Comparison of ENCODE assay signal across 8 mouse cellular contexts in genomic region chr6:113038735-113039058, GRCm38 (mm10). TPM values are rescaled to one million over a fixed set of nuclear protein-coding genes. Genes with fewer than 3 reads are reported as not detected.
DNase-seq lines count a peak whose midpoint lies in the region; ATAC-seq and TF ChIP-seq lines count a peak whose summit lies in the region.

No protein-coding gene starts in this region.

- H3K4me1 ChIP-seq in E14TG2a.4 (replicated peaks; ENCODE audit: low read depth, low read length), result peaks cover 28% of the 10 kb centered on the region
- H3K4me1 ChIP-seq in hindbrain, embryonic 12.5 days, result peaks cover 9% of the 10 kb centered on the region
- H3K4me1 ChIP-seq in liver, embryonic 16.5 days (ENCODE audit: control insufficient read depth, low read depth, low read length), result peaks cover 16% of the 10 kb centered on the region

- H3K4me3 ChIP-seq in E14TG2a.4 (replicated peaks; ENCODE audit: low read length), result peak overlapping the region; percentile 50; the same call in 1 of the 2 replicates
- no peak overlapping the region for H3K4me3 ChIP-seq in hindbrain, embryonic 12.5 days
- peak overlapping the region; percentile 16; the same call in 1 of the 2 replicates for H3K4me3 ChIP-seq in liver, embryonic 16.5 days (ENCODE audit: low read depth, low read length)

- no peaks in the 10 kb centered on the region for H3K27me3 ChIP-seq in E14TG2a.4 (ENCODE audit: insufficient read depth, low read length)
- no peaks in the 10 kb centered on the region for H3K27me3 ChIP-seq in hindbrain, embryonic 12.5 days
- no peaks in the 10 kb centered on the region for H3K27me3 ChIP-seq in liver, embryonic 16.5 days (ENCODE audit: control insufficient read depth, insufficient read depth, low read depth, low read length)

- no peak overlapping the region for H3K27ac ChIP-seq in hindbrain, embryonic 12.5 days
- peak overlapping the region; percentile 62 for H3K27ac ChIP-seq in liver, embryonic 16.5 days (ENCODE audit: low read length)

- peak; percentile 84 for DNase-seq in heart, adult 11 months
- no peak for DNase-seq in heart, postnatal 10 days
- no peak for DNase-seq in cerebellum, adult 11-12 months
- no peak for DNase-seq in urinary bladder, postnatal 36 days (ENCODE audit: low spot score in 2 of 2)
- DNase-seq in thymus, postnatal 36 days, result no peak

- H3K9me3 ChIP-seq in E14TG2a.4 (ENCODE audit: low read length), result peaks cover 13% of the 10 kb centered on the region; the same call in 1 of the 2 replicates
- no peaks in the 10 kb centered on the region for H3K9me3 ChIP-seq in hindbrain, embryonic 12.5 days (replicated peaks)
- H3K9me3 ChIP-seq in liver, embryonic 16.5 days (replicated peaks; ENCODE audit: control insufficient read depth, low read length), result no peaks in the 10 kb centered on the region

- 45% methylated on average over 5 of the region's 5 CpGs for WGBS in hindbrain, embryonic 12.5 days
- 53% methylated on average over 5 of the region's 5 CpGs for WGBS in liver, embryonic 16.5 days (ENCODE audit: insufficient replicate concordance)

- H3K4me2 ChIP-seq in hindbrain, embryonic 12.5 days (replicated peaks), result peak overlapping the region; percentile 39
- peak overlapping the region; percentile 52 for H3K4me2 ChIP-seq in liver, embryonic 16.5 days (ENCODE audit: low read depth, low read length)

- intact Hi-C loops in heart, postnatal 10 days (cut with DNase I), result loop anchor here (1.0 to 5.0 kb wide), 2 partner anchors 65 to 264 kb away; no protein-coding TSS in a partner anchor

- no peaks in the 10 kb centered on the region for H3K36me3 ChIP-seq in E14TG2a.4 (ENCODE audit: insufficient read depth, low read length)
- no peaks in the 10 kb centered on the region for H3K36me3 ChIP-seq in hindbrain, embryonic 12.5 days
- no peaks in the 10 kb centered on the region for H3K36me3 ChIP-seq in liver, embryonic 16.5 days (ENCODE audit: control insufficient read depth, insufficient read depth)

- no peak for ATAC-seq in hindbrain, embryonic 12.5 days (ENCODE audit: low FRiP score)
- no peak for ATAC-seq in liver, embryonic 16.5 days (ENCODE audit: low read depth)

- H3K9ac ChIP-seq in hindbrain, embryonic 12.5 days, result no peak overlapping the region; the same call in 1 of the 2 replicates
- no peak overlapping the region for H3K9ac ChIP-seq in liver, embryonic 16.5 days (ENCODE audit: low read depth, low read length)

- TF ChIP-seq CTCF in E14TG2a.4 (conservative IDR thresholded peaks at IDR 0.05; ENCODE audit: low read length), result no peak

RNA-seq across cellular contexts. Expression of gene Thumpd3, which starts 7.3 kb away (rescaled TPM):
- total RNA-seq in heart, postnatal 10 days (2021), result 10 to 100 TPM; 20.3 to 21.8 TPM
- polyA plus RNA-seq in hindbrain, embryonic 12.5 days (2016; fragmentation: Nextera tagmentation; extraction: Ambion mirVana), result 56.6 and 63.3 TPM in 2 replicates
- 29.5 and 30.0 TPM in 2 replicates for polyA plus RNA-seq in liver, embryonic 16.5 days (2015; fragmentation: Nextera tagmentation; extraction: Ambion mirVana)

RNA-seq across cellular contexts. Expression of gene Setd5, which starts 38.5 kb away (rescaled TPM):
- total RNA-seq in heart, postnatal 10 days (2021), result 10 to 100 TPM; 70.3 to 74.2 TPM
- 67.1 and 74.1 TPM in 2 replicates for polyA plus RNA-seq in hindbrain, embryonic 12.5 days (2016; fragmentation: Nextera tagmentation; extraction: Ambion mirVana)
- polyA plus RNA-seq in liver, embryonic 16.5 days (2015; fragmentation: Nextera tagmentation; extraction: Ambion mirVana), result 18.4 and 20.1 TPM in 2 replicates
